Mouse (Mus musculus) CH12.LX (cell line): ENCODE measurements around the gene Itgb4. TPM values are rescaled to one million over a fixed set of nuclear protein-coding genes. Genes with fewer than 3 reads are reported as not detected.

ENCODE experiments used
- DNase-seq: peaks from one replicate; pipeline ENCODE4 v3.0.0-alpha.2; 2013; ENCODE audit errors: extremely low read depth
- H3K27ac ChIP-seq: 2 replicates; pipeline ENCODE4 v1.5.1; 2012; ENCODE audit warnings: low read depth, mild to moderate bottlenecking, control low read depth, moderate library complexity; ENCODE audit not compliant: insufficient read depth
- H3K27me3 ChIP-seq: replicated peaks from 2 replicates; pipeline ENCODE3; 2012; ENCODE audit warnings: inconsistent platforms
- H3K36me3 ChIP-seq, 2 experiments: replicated peaks in 1 of 2; 2 replicates each; pipeline versions ENCODE3 to v1.6.1; 2012; ENCODE audit warnings: inconsistent platforms in 1 of 2, low read length in 1 of 2, mild to moderate bottlenecking in 1 of 2, mixed read lengths in 1 of 2, moderate library complexity in 1 of 2; ENCODE audit not compliant: control insufficient read depth in 1 of 2, insufficient read depth in 1 of 2
- H3K4me1 ChIP-seq, 2 experiments: 2 replicates each; pipeline ENCODE4 v1.6.1; 2012; ENCODE audit warnings: inconsistent platforms in 1 of 2, moderate library complexity in 1 of 2; ENCODE audit not compliant: insufficient read depth in 2 of 2, control insufficient read depth in 1 of 2
- H3K4me2 ChIP-seq: 2 replicates; pipeline ENCODE4 v1.6.1; 2012; ENCODE audit warnings: low read depth, mild to moderate bottlenecking, control low read depth; ENCODE audit not compliant: poor library complexity, insufficient read depth, severe bottlenecking
- H3K4me3 ChIP-seq, 3 experiments: fragments of 150-350 bp in 1 of 3; sonication (generic) in 1 of 3; replicated peaks in 1 of 3; 2 replicates each; pipeline versions ENCODE3 to v1.5.1; 2011 to 2012; ENCODE audit warnings: low read depth in 2 of 3, low read length in 2 of 3, mild to moderate bottlenecking in 2 of 3, moderate library complexity in 2 of 3, control low read depth in 1 of 3, improper control_type of control experiment in 1 of 3, inconsistent platforms in 1 of 3, mixed read lengths in 1 of 3; ENCODE audit not compliant: poor library complexity in 1 of 3
- H3K79me2 ChIP-seq: replicated peaks from 2 replicates; pipeline ENCODE4 v1.6.1; 2012; ENCODE audit warnings: mild to moderate bottlenecking, moderate library complexity; ENCODE audit not compliant: control insufficient read depth, poor library complexity, insufficient read depth, severe bottlenecking; ENCODE audit errors: extremely low read depth
- H3K9ac ChIP-seq: 2 replicates; pipeline ENCODE4 v1.6.1; 2012; ENCODE audit warnings: low read depth, mild to moderate bottlenecking, control low read depth, moderate library complexity; ENCODE audit not compliant: insufficient read depth
- H3K9me3 ChIP-seq: replicated peaks from 2 replicates; pipeline ENCODE3; 2012; ENCODE audit warnings: low read length, inconsistent platforms, mixed read lengths
- BHLHE40 ChIP-seq: IDR thresholded peaks from 2 replicates; pipeline ENCODE4 v1.6.1; 2011; ENCODE audit warnings: mild to moderate bottlenecking, low read depth, low read length, improper control_type of control experiment
- CHD1 ChIP-seq: IDR thresholded peaks from 2 replicates; pipeline ENCODE4 v1.6.1; 2012; ENCODE audit warnings: low read depth, low read length, improper control_type of control experiment, inconsistent platforms
- E2F4 ChIP-seq: IDR thresholded peaks from 2 replicates; pipeline ENCODE4 v1.6.1; 2011; ENCODE audit warnings: low read depth, low read length, improper control_type of control experiment; ENCODE audit not compliant: insufficient replicate concordance
- ELF1 ChIP-seq: IDR thresholded peaks from 2 replicates; pipeline ENCODE4 v1.6.1; 2014; ENCODE audit warnings: low read depth, mild to moderate bottlenecking, inconsistent platforms, low read length, improper control_type of control experiment
- EP300 ChIP-seq: IDR thresholded peaks from 2 replicates; pipeline ENCODE4 v1.6.1; 2011; ENCODE audit warnings: low read length, improper control_type of control experiment
- ETS1 ChIP-seq: conservative IDR thresholded peaks from 2 replicates; pipeline ENCODE4 v1.6.1; 2012; ENCODE audit warnings: low read depth, mild to moderate bottlenecking, inconsistent platforms, low read length, improper control_type of control experiment, moderate library complexity
- GABPA ChIP-seq: IDR thresholded peaks from 2 replicates; pipeline ENCODE4 v1.6.1; 2012; ENCODE audit warnings: low read depth, low read length, improper control_type of control experiment, inconsistent platforms; ENCODE audit not compliant: insufficient replicate concordance
- HCFC1 ChIP-seq: IDR thresholded peaks from 2 replicates; pipeline ENCODE4 v1.6.1; 2012; ENCODE audit warnings: low read depth, mild to moderate bottlenecking, inconsistent platforms, low read length, improper control_type of control experiment
- JUND ChIP-seq: conservative IDR thresholded peaks from 2 replicates; pipeline ENCODE4 v1.6.1; 2011; ENCODE audit warnings: low read depth, low read length, improper control_type of control experiment
- KAT2A ChIP-seq: IDR thresholded peaks from 2 replicates; pipeline ENCODE4 v1.6.1; 2012; ENCODE audit warnings: low read length, improper control_type of control experiment, inconsistent platforms; ENCODE audit not compliant: insufficient replicate concordance
- MAFK ChIP-seq: IDR thresholded peaks from 2 replicates; pipeline ENCODE4 v1.6.1; 2011; ENCODE audit warnings: low read length, improper control_type of control experiment; ENCODE audit not compliant: insufficient replicate concordance
- MYC ChIP-seq: IDR thresholded peaks from 2 replicates; pipeline ENCODE4 v1.6.1; 2011; ENCODE audit warnings: low read depth, mild to moderate bottlenecking, improper control_type of control experiment, low read length
- NELFE ChIP-seq: IDR thresholded peaks from 2 replicates; pipeline ENCODE4 v1.6.1; 2011; ENCODE audit warnings: low read depth, low read length, improper control_type of control experiment
- NRF1 ChIP-seq: IDR thresholded peaks from 2 replicates; pipeline ENCODE4 v1.6.1; 2014; ENCODE audit warnings: low read depth, mild to moderate bottlenecking, inconsistent platforms, low read length, improper control_type of control experiment, moderate library complexity
- PAX5 ChIP-seq: IDR thresholded peaks from 2 replicates; pipeline ENCODE4 v1.6.1; 2012; ENCODE audit warnings: low read length, inconsistent platforms, mixed read lengths
- POLR2A ChIP-seq: IDR thresholded peaks from 2 replicates; pipeline ENCODE4 v1.6.1; 2011; ENCODE audit warnings: low read depth, mild to moderate bottlenecking, improper control_type of control experiment, low read length
- RAD21 ChIP-seq: IDR thresholded peaks from 2 replicates; pipeline ENCODE4 v1.6.1; 2011; ENCODE audit warnings: low read depth, mild to moderate bottlenecking, low read length, improper control_type of control experiment, moderate library complexity
- RCOR1 ChIP-seq: conservative IDR thresholded peaks from 2 replicates; pipeline ENCODE4 v1.6.1; 2012; ENCODE audit warnings: low read depth, mild to moderate bottlenecking, inconsistent platforms, low read length, improper control_type of control experiment
- SIN3A ChIP-seq: IDR thresholded peaks from 2 replicates; pipeline ENCODE4 v1.6.1; 2012; ENCODE audit warnings: low read length, improper control_type of control experiment, inconsistent platforms
- SMC3 ChIP-seq: IDR thresholded peaks from 2 replicates; pipeline ENCODE4 v1.6.1; 2011; ENCODE audit warnings: low read depth, low read length, improper control_type of control experiment
- TBP ChIP-seq: conservative IDR thresholded peaks from 2 replicates; pipeline ENCODE4 v1.6.1; 2011; ENCODE audit warnings: low read depth, low read length, improper control_type of control experiment
- TCF12 ChIP-seq: IDR thresholded peaks from 2 replicates; pipeline ENCODE4 v1.6.1; 2014; ENCODE audit warnings: low read depth, mild to moderate bottlenecking, inconsistent platforms, low read length, improper control_type of control experiment
- USF1 ChIP-seq: IDR thresholded peaks from 2 replicates; pipeline ENCODE4 v1.6.1; 2014; ENCODE audit warnings: low read depth, mild to moderate bottlenecking, inconsistent platforms, low read length, improper control_type of control experiment
- USF2 ChIP-seq: conservative IDR thresholded peaks from 2 replicates; pipeline ENCODE4 v1.6.1; 2011; ENCODE audit warnings: low read depth, low read length, improper control_type of control experiment
- ZC3H11A ChIP-seq: IDR thresholded peaks from 2 replicates; pipeline ENCODE4 v1.6.1; 2012; ENCODE audit warnings: low read depth, mild to moderate bottlenecking, inconsistent platforms, low read length, improper control_type of control experiment
- ZKSCAN1 ChIP-seq: IDR thresholded peaks from 2 replicates; pipeline ENCODE4 v1.6.1; 2012; ENCODE audit warnings: low read depth, inconsistent platforms, low read length, improper control_type of control experiment, borderline replicate concordance
- ZMIZ1 ChIP-seq: IDR thresholded peaks from 2 replicates; pipeline ENCODE4 v1.6.1; 2012; ENCODE audit warnings: low read depth, mild to moderate bottlenecking, inconsistent platforms, low read length, improper control_type of control experiment
- ZNF384 ChIP-seq: IDR thresholded peaks from 2 replicates; pipeline ENCODE4 v1.6.1; 2012; ENCODE audit warnings: low read depth, low read length, improper control_type of control experiment, inconsistent platforms
- dilution Hi-C: fragments of 300-500 bp; cut with MboI; formaldehyde crosslinking; loops from 2 replicates; pipeline ENCODE4 v1.14.3; 2020; ENCODE audit warnings: low sequenced_read_pairs; ENCODE audit not compliant: extremely low pct_unique_long_range_greater_than_20kb, extremely low pct_ligation_motif_present
- in situ Hi-C: fragments of 300-500 bp; cut with MboI; formaldehyde crosslinking; loops from 3 replicates; pipeline ENCODE4 v1.14.3; 2019; ENCODE audit warnings: low sequenced_read_pairs, low pct_ligation_motif_present, low pct_unique_long_range_greater_than_20kb, mixed read lengths
- polyA plus RNA-seq: library from polyadenylated mRNA; unstranded; fragments of >175 nt; gene quantifications from 2 replicates; pipeline ENCODE4 v1.2.1, GENCODE M21; 2012; ENCODE audit warnings: low read depth; ENCODE audit not compliant: insufficient read length
- total RNA-seq, 2 experiments: library from RNA; depleted of rRNA; stranded (reverse); fragments of 300-350 nt in 1 of 2; fragments of >200 nt in 1 of 2; gene quantifications; 2 replicates each; pipeline ENCODE4 v1.2.3; 2012 to 2014

Gene Itgb4
- total and polyA plus RNA-seq, 3 experiments = 0.42 to 6.3 (median 0.59) TPM

- Histone ChIP-seq H3K36me3 (peaks cover 10 to 21% of the 10 kb centered on the region in 2 experiments), H3K4me2 (no peak overlapping the region), H3K9ac (no peak overlapping the region), H3K9me3 (no peaks in the 10 kb centered on the region), H3K4me3 (no peak overlapping the region), H3K27me3 (peaks cover 17% of the 10 kb centered on the region), H3K27ac (no peak overlapping the region), H3K4me1 (peaks cover 14 to 17% of the 10 kb centered on the region in 2 experiments), H3K79me2 (no peaks in the 10 kb centered on the region)
- in situ Hi-C loops (no loop called here), dilution Hi-C loops (no loop called here)
- DNase-seq = no peak
- TF ChIP-seq MYC = no peak
- no peak for TF ChIP-seq EP300
- no peak for TF ChIP-seq ZC3H11A
- TF ChIP-seq NELFE = no peak
- TF ChIP-seq RAD21 = no peak
- TF ChIP-seq KAT2A = no peak
- TF ChIP-seq ZNF384 = no peak
- TF ChIP-seq ZKSCAN1 = no peak
- no peak for TF ChIP-seq E2F4
- no peak for TF ChIP-seq ELF1
- TF ChIP-seq USF1 = no peak
- TF ChIP-seq TCF12 = no peak
- TF ChIP-seq RCOR1 = no peak
These were observed 4.4 kb upstream of the Itgb4 start for GRCm38 (mm10) chr11:115970006-115970673.

- in situ Hi-C loops = no loop called here
- peaks cover 26% of the 10 kb centered on the region for H3K27me3 ChIP-seq
- H3K79me2 ChIP-seq = no peaks in the 10 kb centered on the region
- DNase-seq = no peak
- H3K9ac ChIP-seq = no peak overlapping the region
- no peaks in the 10 kb centered on the region for H3K9me3 ChIP-seq
- no peak overlapping the region for H3K4me3 ChIP-seq
- TF ChIP-seq EP300 (no peak), JUND (no peak), TBP (no peak), ELF1 (no peak), SMC3 (no peak), USF1 (no peak), ETS1 (no peak), CHD1 (no peak), USF2 (no peak), NRF1 (no peak), HCFC1 (no peak), MAFK (no peak), BHLHE40 (no peak), ZKSCAN1 (no peak), PAX5 (no peak), GABPA (no peak), ZMIZ1 (no peak), MYC (no peak), SIN3A (no peak), POLR2A (no peak)
- H3K4me1 ChIP-seq = peaks cover 14 to 21% of the 10 kb centered on the region in 2 experiments
- H3K36me3 ChIP-seq = peaks cover 2 to 13% of the 10 kb centered on the region in 2 experiments
- dilution Hi-C loops = no loop called here
- H3K27ac ChIP-seq = no peak overlapping the region
- H3K4me2 ChIP-seq = no peak overlapping the region
These were observed 3.5 kb upstream of the Itgb4 start for GRCm38 (mm10) chr11:115971016-115971415.
